Mouse (Mus musculus) midbrain, postnatal 0 days (tissue): ENCODE measurements at regions not wholly inside any gene's neighbourhood (a gene's known extent, or its start where the extent isn't known, plus 50 kb on each side); places are given as distances from the start of the nearest gene placed in this dataset.
"Not testable (repeated sequence)": the region's sequence is repeated elsewhere in the genome, so short reads cannot be mapped to it uniquely, and the experiment has no call there.

Experiments used
- ATAC-seq: fragments of 200-750 bp; cut with Nextera tagmentation; 2 replicates; pipeline ENCODE4 v1.8.0; 2017; ENCODE audit warnings: moderate number of reproducible peaks, mild to moderate bottlenecking, moderate TSS enrichment, moderate library complexity; ENCODE audit not compliant: low FRiP score
- DNase-seq: peaks from one replicate; pipeline ENCODE4 v3.0.0-alpha.2; 2015; ENCODE audit warnings: low spot score
- H3K27ac ChIP-seq: fragments of 300-500 bp; sonication (generic); 2 replicates; pipeline ENCODE4 v1.5.1; 2014; ENCODE audit warnings: low read depth, mild to moderate bottlenecking, low read length, mixed read lengths
- H3K27me3 ChIP-seq: fragments of 300-500 bp; sonication (generic); 2 replicates; pipeline ENCODE4 v1.6.1; 2014; ENCODE audit warnings: low read length, control low read depth, mixed read lengths; ENCODE audit not compliant: insufficient read depth
- H3K36me3 ChIP-seq: fragments of 300-500 bp; sonication (generic); 2 replicates; pipeline ENCODE4 v1.6.1; 2014; ENCODE audit warnings: low read length, control low read depth, mixed read lengths; ENCODE audit not compliant: insufficient read depth
- H3K4me1 ChIP-seq: fragments of 300-500 bp; sonication (generic); 2 replicates; pipeline ENCODE4 v1.6.1; 2014; ENCODE audit warnings: mild to moderate bottlenecking, control low read depth, antibody characterized with exemption, low read length, mixed read lengths; ENCODE audit not compliant: insufficient read depth
- H3K4me2 ChIP-seq: fragments of 300-500 bp; sonication (generic); 2 replicates; pipeline ENCODE4 v1.6.1; 2014; ENCODE audit warnings: low read depth, mild to moderate bottlenecking, low read length, mixed read lengths; ENCODE audit not compliant: poor library complexity, severe bottlenecking
- H3K4me3 ChIP-seq: fragments of 300-500 bp; sonication (generic); 2 replicates; pipeline ENCODE4 v1.5.1; 2014; ENCODE audit warnings: low read depth, mild to moderate bottlenecking, low read length, moderate library complexity
- H3K9ac ChIP-seq: fragments of 300-500 bp; sonication (generic); replicated peaks from 2 replicates; pipeline ENCODE4 v1.6.1; 2014; ENCODE audit warnings: mild to moderate bottlenecking, low read length, moderate library complexity, mixed read lengths; ENCODE audit not compliant: poor library complexity, severe bottlenecking
- H3K9me3 ChIP-seq: fragments of 300-500 bp; sonication (generic); 2 replicates; pipeline ENCODE4 v1.6.1; 2016; ENCODE audit warnings: low read length, control low read depth
- CTCF ChIP-seq: IDR thresholded peaks from 2 replicates; pipeline ENCODE4 v1.5.1; 2016; ENCODE audit warnings: antibody characterized with exemption, mild to moderate bottlenecking
- WGBS: fragments of 180-500 bp; shearing (Covaris S2); extraction: QIAGEN DNeasy Blood & Tissue Kit; methylation state at CpG from one replicate; pipeline ENCODE4 v1.1.7; 2014; 5-methylcytosine and 5-hydroxymethylcytosine counted together

GRCm38 (mm10) chr9:41892841-41893240 lies 231.3 kb downstream of the Sorl1 start:
- no peak overlapping the region for H3K27ac ChIP-seq
- 49% methylated on average over 3 of the region's 3 CpGs for WGBS
- H3K27me3 ChIP-seq: no peaks in the 10 kb centered on the region
- no peak for TF ChIP-seq CTCF
- no peak for ATAC-seq
- H3K4me1 ChIP-seq: peaks cover 4% of the 10 kb centered on the region; the same call in 1 of the 2 replicates
- H3K4me3 ChIP-seq: no peak overlapping the region
- no peaks in the 10 kb centered on the region for H3K9me3 ChIP-seq
- H3K9ac ChIP-seq: no peak overlapping the region
- H3K4me2 ChIP-seq: no peak overlapping the region
- no peaks in the 10 kb centered on the region for H3K36me3 ChIP-seq
- no peak for DNase-seq

GRCm38 (mm10) chr9:41891206-41891605 lies 232.9 kb downstream of the Sorl1 start:
- WGBS: 27% methylated on average over 7 of the region's 7 CpGs
- Histone ChIP-seq H3K4me1 (peaks cover 4% of the 10 kb centered on the region; the same call in 1 of the 2 replicates), H3K36me3 (no peaks in the 10 kb centered on the region), H3K4me2 (peak overlapping the region; percentile 51), H3K27ac (peak overlapping the region; percentile 92), H3K27me3 (no peaks in the 10 kb centered on the region), H3K4me3 (no peak overlapping the region), H3K9me3 (no peaks in the 10 kb centered on the region), H3K9ac (0 out of 2 replicates have a peak overlapping the region, but pooled peaks have one; percentile 54)
- DNase-seq: peak; percentile 66
- peak; percentile 24; the same call in 1 of the 2 replicates for ATAC-seq
- no peak for TF ChIP-seq CTCF

- Histone ChIP-seq H3K36me3 (no peaks in the 10 kb centered on the region), H3K4me1 (peaks cover 4% of the 10 kb centered on the region; the same call in 1 of the 2 replicates), H3K27me3 (no peaks in the 10 kb centered on the region), H3K9me3 (no peaks in the 10 kb centered on the region), H3K9ac (peak overlapping the region; percentile 54), H3K4me3 (peak overlapping the region; percentile 22), H3K27ac (peak overlapping the region; percentile 92), H3K4me2 (peak overlapping the region; percentile 51)
- peak; percentile 92 for ATAC-seq
- peak; percentile 33 for TF ChIP-seq CTCF
- DNase-seq: peak; percentile 89
- WGBS: under 1% methylated on average over 37 of the region's 42 CpGs
These were observed 233.6 kb downstream of the Sorl1 start for GRCm38 (mm10) chr9:41890273-41891141.

- peak; percentile 65 for ATAC-seq
- no peaks in the 10 kb centered on the region for H3K36me3 ChIP-seq
- 43% methylated on average over 12 of the region's 12 CpGs for WGBS
- H3K9me3 ChIP-seq: no peaks in the 10 kb centered on the region
- H3K4me3 ChIP-seq: peak overlapping the region; percentile 22; the same call in 1 of the 2 replicates
- no peak for TF ChIP-seq CTCF
- peaks cover 4% of the 10 kb centered on the region; the same call in 1 of the 2 replicates for H3K4me1 ChIP-seq
- H3K27ac ChIP-seq: peak overlapping the region; percentile 92
- H3K9ac ChIP-seq: peak overlapping the region; percentile 54; the same call in 1 of the 2 replicates
- DNase-seq: peak; percentile 64
- H3K27me3 ChIP-seq: no peaks in the 10 kb centered on the region
- H3K4me2 ChIP-seq: peak overlapping the region; percentile 51
These were observed 234.4 kb downstream of the Sorl1 start for GRCm38 (mm10) chr9:41889568-41890272.

- H3K9me3 ChIP-seq: no peaks in the 10 kb centered on the region
- H3K4me1 ChIP-seq: peaks cover 4% of the 10 kb centered on the region; the same call in 1 of the 2 replicates
- no peaks in the 10 kb centered on the region for H3K36me3 ChIP-seq
- no peak overlapping the region for H3K4me2 ChIP-seq
- no peak overlapping the region for H3K27ac ChIP-seq
- TF ChIP-seq CTCF: no peak
- H3K9ac ChIP-seq: no peak overlapping the region
- H3K4me3 ChIP-seq: no peak overlapping the region
- DNase-seq: no peak
- 79% methylated on average over 3 of the region's 3 CpGs for WGBS
- H3K27me3 ChIP-seq: no peaks in the 10 kb centered on the region
- no peak for ATAC-seq
These were observed 235.4 kb downstream of the Sorl1 start for GRCm38 (mm10) chr9:41888616-41889150.

- H3K4me2 ChIP-seq, ATAC-seq, DNase-seq, H3K27ac ChIP-seq, H3K4me3 ChIP-seq, H3K4me1 ChIP-seq, H3K9ac ChIP-seq, H3K36me3 ChIP-seq, H3K9me3 ChIP-seq, H3K27me3 ChIP-seq: not testable (repeated sequence)
- 92% methylated on average over 13 of the region's 13 CpGs for WGBS
These were observed 237.6 kb downstream of the Sorl1 start for GRCm38 (mm10) chr9:41886456-41886855.
